Mouse (Mus musculus) ES-CJ7 (cell line): Measurements from ENCODE around the gene Vipr1.

ENCODE experiments used
- DNase-seq: peaks from one replicate; pipeline ENCODE4 v3.0.0; 2011; ENCODE audit warnings: low read depth, low spot score

The Vipr1 gene

DNA sequence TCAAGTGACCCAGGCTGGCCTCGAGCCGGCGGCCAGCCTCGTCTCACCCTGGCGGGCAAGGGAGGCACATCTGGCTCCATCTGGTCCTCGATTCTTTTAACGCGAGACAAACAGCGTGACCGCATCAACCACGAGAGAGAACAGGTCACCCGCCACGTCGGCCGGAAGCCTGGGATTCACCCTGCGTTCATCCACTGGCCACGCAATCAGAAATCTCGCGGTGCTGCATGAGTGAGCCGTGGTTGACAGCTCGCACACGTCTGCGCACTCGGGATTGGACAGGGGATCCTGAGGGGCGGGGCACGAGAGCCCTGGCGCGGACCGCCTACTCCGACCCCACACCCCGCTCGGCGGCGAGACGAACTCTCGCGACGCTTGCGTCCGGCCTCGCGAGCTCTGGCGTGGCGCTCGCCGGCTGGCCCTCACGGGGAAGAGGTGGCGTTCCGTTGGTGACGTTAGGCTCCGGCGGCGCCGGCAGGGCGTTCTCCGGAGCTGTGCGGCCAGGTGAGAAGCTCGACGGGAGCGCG is 76.3 kb downstream of the Vipr1 start, which contains the start of gene Nktr:
TSS of gene Nktr (plus strand) at position 378 of the 527 bp plus-strand sequence.
- peak; percentile 99 for DNase-seq

DNA sequence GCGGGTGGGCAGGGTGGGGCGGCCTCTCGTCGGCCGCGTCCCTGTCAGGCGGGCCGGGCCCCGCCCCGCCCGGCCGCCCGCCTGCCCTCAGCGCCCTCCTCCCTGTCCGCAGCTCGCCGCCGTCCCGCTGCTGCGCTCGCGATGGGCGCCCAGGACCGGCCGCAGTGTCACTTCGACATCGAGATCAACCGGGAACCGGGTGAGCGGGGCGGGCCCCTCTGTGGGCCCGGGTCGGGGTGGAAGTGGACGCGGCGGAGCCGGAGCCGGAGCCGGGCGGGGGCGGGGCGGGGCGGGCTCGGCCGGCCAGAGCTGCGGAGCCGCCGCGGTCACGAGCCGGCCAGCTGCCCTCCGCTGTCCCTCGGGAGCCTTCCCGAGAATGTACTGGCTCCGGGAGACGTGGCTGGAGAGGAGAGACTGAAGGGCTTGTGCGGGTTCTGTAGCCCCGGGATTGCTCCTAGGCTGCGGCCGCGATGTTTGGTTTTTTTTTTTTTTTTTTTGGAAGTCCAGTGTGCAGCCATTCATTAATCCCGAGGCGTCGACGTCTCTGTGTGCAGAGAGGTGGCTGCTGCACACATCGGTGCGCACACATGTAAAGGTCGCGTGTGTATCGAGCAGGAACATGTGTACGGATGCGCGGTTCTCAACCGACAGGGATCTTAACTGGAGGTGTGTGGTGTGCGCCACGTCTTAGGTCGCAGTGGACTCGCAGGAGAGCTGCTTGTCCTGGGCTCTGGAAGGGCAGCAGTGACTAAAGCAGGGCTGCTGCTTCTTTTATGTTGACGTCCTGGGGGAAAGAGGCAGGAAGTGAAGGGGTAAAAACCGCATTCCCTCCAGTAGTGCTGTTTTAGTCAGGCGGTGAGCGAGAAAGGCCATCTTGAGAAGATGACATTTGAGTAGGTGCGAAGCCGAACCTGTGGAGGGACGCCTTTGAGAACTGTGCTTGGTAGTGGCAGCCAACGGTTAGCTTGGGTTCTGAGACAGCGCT is 77.1 kb downstream of the Vipr1 start:
- peak; percentile 36 for DNase-seq
